Mouse (Mus musculus): Measurements from ENCODE around the gene Ccdc3.
A peak's percentile ranks its signal among the peaks of the same experiment; 100 is the strongest.

Ccdc3 gene

DNA sequence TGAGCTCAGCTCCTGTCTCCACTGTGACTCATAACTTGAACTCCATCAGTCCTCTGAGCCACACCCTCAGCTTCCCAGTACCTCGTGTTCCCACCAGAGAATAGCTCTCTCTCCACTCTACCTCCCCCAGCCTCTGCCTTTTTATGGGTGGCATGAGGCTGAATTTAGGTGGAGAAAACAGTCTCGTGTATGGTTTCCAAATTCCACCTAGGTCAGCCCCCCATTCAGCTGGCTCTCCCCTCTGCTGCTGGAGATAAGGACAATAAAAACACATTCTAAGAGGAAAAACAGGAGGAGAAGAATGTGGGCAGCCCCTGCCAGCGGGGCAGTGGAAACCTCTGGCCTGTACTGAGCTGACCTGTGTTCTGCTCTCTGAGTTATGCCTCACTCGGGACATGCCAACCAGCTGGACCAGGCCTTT lies 28.4 kb downstream of the Ccdc3 start:
- H3K36me3 ChIP-seq (ENCODE audit: insufficient read depth, low read length): no peaks in the 10 kb centered on the region
- H3K4me3 ChIP-seq (replicated peaks; ENCODE audit: low read length): no peak overlapping the region
- TF ChIP-seq CTCF (conservative IDR thresholded peaks at IDR 0.05; ENCODE audit: low read length) (no peak), NANOG (IDR thresholded peaks at IDR 0.05; ENCODE audit: borderline replicate concordance, low read length) (no peak), POU5F1 (IDR thresholded peaks at IDR 0.05; ENCODE audit: borderline replicate concordance, low read length) (no peak)
- peaks cover 68% of the 10 kb centered on the region for H3K4me1 ChIP-seq (replicated peaks; ENCODE audit: low read depth, low read length)
- H3K27me3 ChIP-seq (ENCODE audit: insufficient read depth, low read length): no peaks in the 10 kb centered on the region
- no peaks in the 10 kb centered on the region for H3K9me3 ChIP-seq (ENCODE audit: low read length)

DNA sequence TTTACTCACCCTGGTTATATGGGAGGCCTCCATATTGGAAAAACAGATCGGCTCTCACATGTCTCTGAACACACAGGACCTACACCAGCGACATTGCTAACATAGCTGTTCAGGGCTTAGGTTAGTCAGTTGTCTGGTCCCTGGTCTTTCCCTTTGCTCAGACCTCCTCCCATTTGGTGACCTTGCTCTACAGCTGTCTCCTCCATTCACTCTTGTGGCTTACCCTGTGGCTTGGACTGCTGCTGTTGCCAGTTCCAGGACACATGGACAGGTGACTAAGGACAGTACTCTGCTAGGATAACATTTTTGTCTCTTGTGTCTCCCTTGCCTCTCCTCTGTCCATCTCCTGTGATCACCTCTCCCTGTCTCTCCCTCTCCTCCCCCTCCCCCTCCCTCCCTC lies 29.2 kb downstream of the Ccdc3 start:
- Histone ChIP-seq H3K27me3 (ENCODE audit: insufficient read depth, low read length) (no peaks in the 10 kb centered on the region), H3K4me1 (replicated peaks; ENCODE audit: low read depth, low read length) (peaks cover 68% of the 10 kb centered on the region), H3K36me3 (ENCODE audit: insufficient read depth, low read length) (no peaks in the 10 kb centered on the region), H3K4me3 (replicated peaks; ENCODE audit: low read length) (no peak overlapping the region), H3K9me3 (ENCODE audit: low read length) (no peaks in the 10 kb centered on the region)
- TF ChIP-seq POU5F1 (IDR thresholded peaks at IDR 0.05; ENCODE audit: borderline replicate concordance, low read length) (no peak), CTCF (conservative IDR thresholded peaks at IDR 0.05; ENCODE audit: low read length) (no peak), NANOG (IDR thresholded peaks at IDR 0.05; ENCODE audit: borderline replicate concordance, low read length) (no peak)

DNA sequence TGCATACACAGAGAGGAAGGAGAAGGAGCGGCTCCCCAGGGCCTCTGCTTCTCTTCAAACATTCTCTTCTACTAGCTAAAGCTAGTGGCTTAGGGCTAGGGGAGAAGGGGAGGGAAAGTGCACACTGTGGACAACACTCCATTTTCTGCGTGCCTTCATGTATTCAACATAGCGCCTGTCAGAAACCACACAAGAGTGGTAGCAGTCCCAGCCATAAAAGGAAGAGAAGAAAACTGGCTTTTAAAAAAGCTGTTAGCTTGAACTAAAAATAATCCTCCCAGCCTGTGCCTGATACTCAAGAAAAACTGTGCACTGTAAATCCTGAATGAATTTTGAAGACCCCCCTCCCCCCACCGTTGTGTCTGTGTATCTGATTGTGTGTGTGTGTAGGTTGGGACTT lies 33.2 kb downstream of the Ccdc3 start:
- Histone ChIP-seq H3K4me1 (replicated peaks; ENCODE audit: low read depth, low read length) (peaks cover 44% of the 10 kb centered on the region), H3K36me3 (ENCODE audit: insufficient read depth, low read length) (peaks cover 4% of the 10 kb centered on the region), H3K4me3 (replicated peaks; ENCODE audit: low read length) (0 out of 2 replicates have a peak overlapping the region, but pooled peaks have one; percentile 10), H3K9me3 (ENCODE audit: low read length) (no peaks in the 10 kb centered on the region), H3K27me3 (ENCODE audit: insufficient read depth, low read length) (no peaks in the 10 kb centered on the region)
- TF ChIP-seq CTCF (conservative IDR thresholded peaks at IDR 0.05; ENCODE audit: low read length) (no peak), NANOG (IDR thresholded peaks at IDR 0.05; ENCODE audit: borderline replicate concordance, low read length) (no peak), POU5F1 (IDR thresholded peaks at IDR 0.05; ENCODE audit: borderline replicate concordance, low read length) (no peak)

DNA sequence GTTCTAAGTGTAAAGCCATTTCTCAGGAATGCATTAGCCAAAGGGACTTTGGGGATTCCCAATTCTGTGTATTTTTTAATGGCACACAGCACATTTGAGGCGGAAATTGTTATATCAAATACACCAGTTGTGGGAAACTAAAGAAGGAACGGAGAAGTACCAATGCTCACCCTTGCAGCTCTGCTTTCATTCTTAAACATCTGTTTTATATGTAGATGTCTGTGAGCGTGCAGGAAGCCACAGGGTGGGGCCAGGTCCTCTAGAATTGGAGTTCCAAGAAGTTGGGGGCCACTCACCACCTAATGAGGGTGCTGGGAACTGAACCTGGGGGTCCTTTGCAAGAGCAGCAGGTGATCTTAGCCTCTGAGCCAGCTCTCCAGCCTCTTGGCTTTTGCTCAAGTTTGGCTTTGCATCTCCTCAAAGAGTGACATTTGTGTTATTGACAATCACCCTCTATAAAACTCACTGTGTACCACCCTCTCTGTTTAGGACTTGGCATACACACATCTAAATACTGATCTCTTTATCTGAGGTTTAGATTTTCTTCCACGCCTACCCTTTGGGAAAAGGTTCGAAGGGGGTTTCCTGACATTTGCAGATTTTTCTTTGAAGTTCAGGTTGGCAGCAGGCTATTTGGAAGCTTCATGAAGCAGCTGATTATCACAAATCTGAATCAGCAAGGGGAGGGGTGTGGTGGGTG lies 33.9 kb downstream of the Ccdc3 start:
- Histone ChIP-seq H3K4me3 (replicated peaks; ENCODE audit: low read length) (no peak overlapping the region; the same call in 1 of the 2 replicates), H3K9me3 (ENCODE audit: low read length) (no peaks in the 10 kb centered on the region), H3K27me3 (ENCODE audit: insufficient read depth, low read length) (no peaks in the 10 kb centered on the region), H3K36me3 (ENCODE audit: insufficient read depth, low read length) (peaks cover 4% of the 10 kb centered on the region), H3K4me1 (replicated peaks; ENCODE audit: low read depth, low read length) (peaks cover 40% of the 10 kb centered on the region)
- TF ChIP-seq NANOG (IDR thresholded peaks at IDR 0.05; ENCODE audit: borderline replicate concordance, low read length) (no peak), CTCF (conservative IDR thresholded peaks at IDR 0.05; ENCODE audit: low read length) (no peak), POU5F1 (IDR thresholded peaks at IDR 0.05; ENCODE audit: borderline replicate concordance, low read length) (no peak)

DNA sequence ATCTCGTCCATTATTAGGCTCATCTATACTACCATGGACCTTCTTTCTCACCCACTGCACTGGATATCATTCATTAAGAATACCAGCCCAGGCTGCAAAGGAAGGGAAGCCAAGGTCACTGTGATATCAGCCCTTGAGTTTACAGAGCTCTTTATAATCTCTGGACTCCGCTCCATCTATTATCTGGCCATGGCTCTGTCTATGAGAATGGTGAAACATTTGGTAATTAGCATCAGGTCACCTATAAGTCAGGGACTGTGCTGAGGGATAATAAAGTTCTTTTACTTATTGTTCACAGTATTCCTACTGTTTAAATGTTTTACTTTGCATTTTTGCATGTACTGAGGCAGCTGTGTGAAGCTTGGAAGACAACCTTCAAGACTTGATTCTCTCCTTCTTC lies 35.2 kb downstream of the Ccdc3 start:
- TF ChIP-seq POU5F1 (IDR thresholded peaks at IDR 0.05; ENCODE audit: borderline replicate concordance, low read length) (no peak), NANOG (IDR thresholded peaks at IDR 0.05; ENCODE audit: borderline replicate concordance, low read length) (no peak), CTCF (conservative IDR thresholded peaks at IDR 0.05; ENCODE audit: low read length) (no peak)
- H3K4me3 ChIP-seq (replicated peaks; ENCODE audit: low read length): no peak overlapping the region
- peaks cover 4% of the 10 kb centered on the region for H3K36me3 ChIP-seq (ENCODE audit: insufficient read depth, low read length)
- no peaks in the 10 kb centered on the region for H3K9me3 ChIP-seq (ENCODE audit: low read length)
- H3K27me3 ChIP-seq (ENCODE audit: insufficient read depth, low read length): no peaks in the 10 kb centered on the region
- H3K4me1 ChIP-seq (replicated peaks; ENCODE audit: low read depth, low read length): peaks cover 35% of the 10 kb centered on the region

DNA sequence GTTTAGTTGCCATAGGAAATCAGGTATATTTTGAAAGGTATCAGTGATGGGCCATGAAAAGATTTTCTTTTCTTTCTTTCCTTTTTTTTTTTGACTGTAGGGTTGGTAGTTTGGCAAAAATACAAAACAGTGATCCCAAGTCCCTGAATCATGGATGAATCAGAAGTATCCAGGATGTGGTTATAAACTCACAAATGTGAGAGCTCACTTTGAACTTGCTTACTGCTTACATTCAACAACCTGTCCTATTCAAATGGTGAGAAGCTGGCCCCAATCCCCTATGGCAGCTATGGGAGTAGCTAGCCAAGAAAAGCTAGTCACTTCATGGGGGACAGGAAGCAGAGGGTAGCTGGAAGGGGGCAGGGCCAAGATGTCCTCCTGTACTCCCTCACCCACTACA lies 37.1 kb downstream of the Ccdc3 start:
- TF ChIP-seq POU5F1 (IDR thresholded peaks at IDR 0.05; ENCODE audit: borderline replicate concordance, low read length) (no peak), NANOG (IDR thresholded peaks at IDR 0.05; ENCODE audit: borderline replicate concordance, low read length) (no peak)
- peaks cover 34% of the 10 kb centered on the region for H3K4me1 ChIP-seq (replicated peaks; ENCODE audit: low read depth, low read length)
- H3K4me3 ChIP-seq (replicated peaks; ENCODE audit: low read length): no peak overlapping the region
- H3K9me3 ChIP-seq (ENCODE audit: low read length): no peaks in the 10 kb centered on the region
- no peaks in the 10 kb centered on the region for H3K27me3 ChIP-seq (ENCODE audit: insufficient read depth, low read length)
- peaks cover 4% of the 10 kb centered on the region for H3K36me3 ChIP-seq (ENCODE audit: insufficient read depth, low read length)

DNA sequence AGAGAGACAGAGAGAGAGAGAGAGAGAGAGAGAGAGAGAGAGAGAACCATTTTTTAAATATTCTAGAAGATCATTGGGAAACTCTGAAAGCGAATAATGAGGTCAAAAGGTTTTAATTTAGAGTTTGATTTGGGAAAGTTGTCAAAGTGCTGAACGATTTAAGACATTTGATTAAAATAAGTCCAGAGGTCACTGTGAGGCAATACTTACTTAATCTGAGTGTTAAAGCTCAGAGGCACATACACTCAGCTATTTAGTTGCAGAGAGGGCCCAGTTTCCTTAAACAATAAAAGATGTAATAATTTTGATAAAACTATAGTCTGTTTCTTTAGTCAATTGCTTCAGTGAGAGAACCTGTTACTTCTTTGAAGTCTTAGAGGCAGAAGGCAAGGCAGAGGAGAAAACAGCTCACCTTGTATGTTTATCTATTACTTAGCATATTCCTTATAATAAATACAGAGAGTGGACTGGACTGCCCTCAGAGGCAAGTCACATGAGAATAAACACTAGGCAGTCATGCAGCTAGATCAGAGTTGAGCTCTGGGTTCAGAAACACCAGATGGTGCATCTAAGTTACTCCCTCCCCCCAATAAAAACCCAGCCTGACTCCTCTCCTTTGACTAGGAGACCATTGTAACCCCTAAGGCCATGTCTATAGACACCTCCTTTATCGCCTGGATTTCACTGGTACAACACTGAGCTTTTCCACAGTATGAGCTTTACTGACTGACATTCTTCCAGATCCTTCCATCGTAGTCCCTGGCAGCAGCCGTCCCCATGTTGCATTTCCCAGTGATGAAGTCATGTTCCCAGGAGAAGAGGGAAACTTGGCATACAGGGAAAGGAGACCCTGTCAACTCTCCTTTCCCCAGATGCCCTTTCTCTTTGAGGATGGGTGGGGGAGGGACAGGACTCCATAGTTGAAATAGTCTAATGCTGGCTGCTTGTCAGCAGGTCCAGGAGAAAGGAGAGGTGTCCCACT lies 44.2 kb downstream of the Ccdc3 start:
- TF ChIP-seq NANOG (IDR thresholded peaks at IDR 0.05; ENCODE audit: borderline replicate concordance, low read length) (no peak), CTCF (conservative IDR thresholded peaks at IDR 0.05; ENCODE audit: low read length) (no peak), POU5F1 (IDR thresholded peaks at IDR 0.05; ENCODE audit: borderline replicate concordance, low read length) (no peak)
- Histone ChIP-seq H3K27me3 (ENCODE audit: insufficient read depth, low read length) (no peaks in the 10 kb centered on the region), H3K36me3 (ENCODE audit: insufficient read depth, low read length) (no peaks in the 10 kb centered on the region), H3K4me1 (replicated peaks; ENCODE audit: low read depth, low read length) (no peaks in the 10 kb centered on the region), H3K9me3 (ENCODE audit: low read length) (no peaks in the 10 kb centered on the region), H3K4me3 (replicated peaks; ENCODE audit: low read length) (no peak overlapping the region)

DNA sequence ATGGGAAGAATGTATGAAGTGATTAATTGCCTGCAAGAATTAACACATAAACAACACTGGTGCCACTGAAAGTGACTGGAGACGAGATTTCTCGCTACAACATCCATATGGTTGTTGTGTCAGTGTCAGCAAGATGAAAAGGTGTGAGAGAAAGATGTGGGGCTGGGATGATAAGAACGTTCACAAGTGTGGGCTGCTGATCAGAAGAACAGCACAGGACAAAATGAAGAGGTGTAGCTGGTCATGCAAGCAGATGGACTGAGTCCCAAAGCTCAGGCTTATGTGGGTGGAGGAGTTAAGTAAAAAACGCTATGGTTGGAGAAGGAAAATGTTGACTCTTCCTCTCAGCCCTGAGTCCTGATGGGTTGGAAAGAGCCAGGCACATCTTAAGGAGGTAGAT lies 46.6 kb downstream of the Ccdc3 start:
- no peaks in the 10 kb centered on the region for H3K36me3 ChIP-seq (ENCODE audit: insufficient read depth, low read length)
- no peak overlapping the region for H3K4me3 ChIP-seq (replicated peaks; ENCODE audit: low read length)
- H3K9me3 ChIP-seq (ENCODE audit: low read length): no peaks in the 10 kb centered on the region
- no peaks in the 10 kb centered on the region for H3K4me1 ChIP-seq (replicated peaks; ENCODE audit: low read depth, low read length)
- no peaks in the 10 kb centered on the region for H3K27me3 ChIP-seq (ENCODE audit: insufficient read depth, low read length)
- TF ChIP-seq NANOG (IDR thresholded peaks at IDR 0.05; ENCODE audit: borderline replicate concordance, low read length) (no peak), POU5F1 (IDR thresholded peaks at IDR 0.05; ENCODE audit: borderline replicate concordance, low read length) (no peak), CTCF (conservative IDR thresholded peaks at IDR 0.05; ENCODE audit: low read length) (no peak)
